Mouse (Mus musculus): ENCODE results near the gene Adgrl4. TPM values are rescaled to one million over a fixed set of nuclear protein-coding genes. Genes with fewer than 3 reads are reported as not detected.
A peak's percentile ranks its signal among the peaks of the same experiment; 100 is the strongest.

Adgrl4 gene
- polyA plus RNA-seq, 1 experiment from 2014 or later, result 15.9 TPM

- no peak overlapping the region for H3K4me3 ChIP-seq (replicated peaks; ENCODE audit: low read length)
- H3K36me3 ChIP-seq (replicated peaks; ENCODE audit: control insufficient read depth, insufficient read depth), result no peaks in the 10 kb centered on the region
- no peak overlapping the region for H3K9ac ChIP-seq
- 80% methylated on average over 2 of the region's 2 CpGs for WGBS
- H3K27me3 ChIP-seq (ENCODE audit: control insufficient read depth, insufficient read depth, low read length), result no peaks in the 10 kb centered on the region
- H3K27ac ChIP-seq, result no peak overlapping the region
- H3K4me2 ChIP-seq (replicated peaks), result no peak overlapping the region
- H3K9me3 ChIP-seq (ENCODE audit: control insufficient read depth, low read length), result no peaks in the 10 kb centered on the region
- H3K4me1 ChIP-seq (replicated peaks; ENCODE audit: control insufficient read depth, insufficient read depth, low read length), result no peaks in the 10 kb centered on the region
- no peak for ATAC-seq (ENCODE audit: low FRiP score)
- DNase-seq (ENCODE audit: low spot score), result no peak
Observed at GRCm38 (mm10) chr3:151557125-151557524, 119.4 kb downstream of the Adgrl4 start.

GRCm38 (mm10) chr3:151557607-151558006 lies 119.9 kb downstream of the Adgrl4 start:
- H3K27me3 ChIP-seq (ENCODE audit: control insufficient read depth, insufficient read depth, low read length), result no peaks in the 10 kb centered on the region
- 81% methylated on average over 5 of the region's 5 CpGs for WGBS
- H3K9me3 ChIP-seq (ENCODE audit: control insufficient read depth, low read length), result no peaks in the 10 kb centered on the region
- no peak overlapping the region for H3K4me3 ChIP-seq (replicated peaks; ENCODE audit: low read length)
- ATAC-seq (ENCODE audit: low FRiP score) (no peak), DNase-seq (ENCODE audit: low spot score) (no peak)
- no peak overlapping the region for H3K4me2 ChIP-seq (replicated peaks)
- H3K27ac ChIP-seq, result no peak overlapping the region
- no peak overlapping the region for H3K9ac ChIP-seq
- no peaks in the 10 kb centered on the region for H3K36me3 ChIP-seq (replicated peaks; ENCODE audit: control insufficient read depth, insufficient read depth)
- no peaks in the 10 kb centered on the region for H3K4me1 ChIP-seq (replicated peaks; ENCODE audit: control insufficient read depth, insufficient read depth, low read length)

- ATAC-seq (ENCODE audit: low FRiP score) (no peak), DNase-seq (ENCODE audit: low spot score) (no peak)
- Histone ChIP-seq H3K27ac (no peak overlapping the region), H3K4me1 (replicated peaks; ENCODE audit: control insufficient read depth, insufficient read depth, low read length) (no peaks in the 10 kb centered on the region), H3K36me3 (replicated peaks; ENCODE audit: control insufficient read depth, insufficient read depth) (no peaks in the 10 kb centered on the region), H3K9ac (no peak overlapping the region), H3K4me2 (replicated peaks) (no peak overlapping the region), H3K27me3 (ENCODE audit: control insufficient read depth, insufficient read depth, low read length) (no peaks in the 10 kb centered on the region), H3K9me3 (ENCODE audit: control insufficient read depth, low read length) (no peaks in the 10 kb centered on the region), H3K4me3 (replicated peaks; ENCODE audit: low read length) (no peak overlapping the region)
- WGBS, result 73% methylated on average over 4 of the region's 4 CpGs
Observed at GRCm38 (mm10) chr3:151558374-151558773, 120.7 kb downstream of the Adgrl4 start.

GRCm38 (mm10) chr3:151565664-151566621 lies 128.3 kb downstream of the Adgrl4 start:
- H3K4me1 ChIP-seq (replicated peaks; ENCODE audit: control insufficient read depth, insufficient read depth, low read length), result no peaks in the 10 kb centered on the region
- ATAC-seq (ENCODE audit: low FRiP score) (peak; percentile 17; the same call in 1 of the 2 replicates), DNase-seq (ENCODE audit: low spot score) (peak; percentile 31)
- peak overlapping the region; percentile 26; the same call in 1 of the 2 replicates for H3K27ac ChIP-seq
- no peaks in the 10 kb centered on the region for H3K36me3 ChIP-seq (replicated peaks; ENCODE audit: control insufficient read depth, insufficient read depth)
- H3K4me3 ChIP-seq (replicated peaks; ENCODE audit: low read length), result no peak overlapping the region
- H3K27me3 ChIP-seq (ENCODE audit: control insufficient read depth, insufficient read depth, low read length), result no peaks in the 10 kb centered on the region
- WGBS, result 69% methylated on average over 16 of the region's 16 CpGs
- no peaks in the 10 kb centered on the region for H3K9me3 ChIP-seq (ENCODE audit: control insufficient read depth, low read length)
- no peak overlapping the region for H3K4me2 ChIP-seq (replicated peaks)
- H3K9ac ChIP-seq, result no peak overlapping the region

GRCm38 (mm10) chr3:151566629-151567028 lies 128.9 kb downstream of the Adgrl4 start:
- Histone ChIP-seq H3K9ac (no peak overlapping the region), H3K4me3 (replicated peaks; ENCODE audit: low read length) (no peak overlapping the region), H3K36me3 (replicated peaks; ENCODE audit: control insufficient read depth, insufficient read depth) (no peaks in the 10 kb centered on the region), H3K4me2 (replicated peaks) (no peak overlapping the region), H3K27ac (no peak overlapping the region), H3K27me3 (ENCODE audit: control insufficient read depth, insufficient read depth, low read length) (no peaks in the 10 kb centered on the region), H3K9me3 (ENCODE audit: control insufficient read depth, low read length) (no peaks in the 10 kb centered on the region), H3K4me1 (replicated peaks; ENCODE audit: control insufficient read depth, insufficient read depth, low read length) (no peaks in the 10 kb centered on the region)
- ATAC-seq (ENCODE audit: low FRiP score), result no peak
- peak; percentile 85 for DNase-seq (ENCODE audit: low spot score)
- WGBS, result 59% methylated on average over 5 of the region's 5 CpGs

- 16% methylated on average over 3 of the region's 3 CpGs for WGBS
- no peak overlapping the region for H3K27ac ChIP-seq
- H3K9me3 ChIP-seq (ENCODE audit: control insufficient read depth, low read length), result no peaks in the 10 kb centered on the region
- no peaks in the 10 kb centered on the region for H3K27me3 ChIP-seq (ENCODE audit: control insufficient read depth, insufficient read depth, low read length)
- H3K4me2 ChIP-seq (replicated peaks), result no peak overlapping the region
- DNase-seq (ENCODE audit: low spot score), result no peak
- ATAC-seq (ENCODE audit: low FRiP score), result no peak
- H3K9ac ChIP-seq, result no peak overlapping the region
- H3K36me3 ChIP-seq (replicated peaks; ENCODE audit: control insufficient read depth, insufficient read depth), result no peaks in the 10 kb centered on the region
- no peak overlapping the region for H3K4me3 ChIP-seq (replicated peaks; ENCODE audit: low read length)
- H3K4me1 ChIP-seq (replicated peaks; ENCODE audit: control insufficient read depth, insufficient read depth, low read length), result no peaks in the 10 kb centered on the region
Observed at GRCm38 (mm10) chr3:151567541-151567940, 129.9 kb downstream of the Adgrl4 start.

GRCm38 (mm10) chr3:151572089-151572488 lies 134.4 kb downstream of the Adgrl4 start:
- H3K9me3 ChIP-seq (ENCODE audit: control insufficient read depth, low read length), result no peaks in the 10 kb centered on the region
- no peak for ATAC-seq (ENCODE audit: low FRiP score)

GRCm38 (mm10) chr3:151575292-151575691 lies 137.6 kb downstream of the Adgrl4 start:
- ATAC-seq (ENCODE audit: low FRiP score) (no peak), DNase-seq (ENCODE audit: low spot score) (no peak)
- 67% methylated on average over 7 of the region's 7 CpGs for WGBS
- H3K9me3 ChIP-seq (ENCODE audit: control insufficient read depth, low read length), result no peaks in the 10 kb centered on the region
- no peaks in the 10 kb centered on the region for H3K4me1 ChIP-seq (replicated peaks; ENCODE audit: control insufficient read depth, insufficient read depth, low read length)
- H3K4me3 ChIP-seq (replicated peaks; ENCODE audit: low read length), result no peak overlapping the region
- no peak overlapping the region for H3K9ac ChIP-seq
- no peaks in the 10 kb centered on the region for H3K36me3 ChIP-seq (replicated peaks; ENCODE audit: control insufficient read depth, insufficient read depth)
- H3K27me3 ChIP-seq (ENCODE audit: control insufficient read depth, insufficient read depth, low read length), result no peaks in the 10 kb centered on the region
- no peak overlapping the region for H3K27ac ChIP-seq
- no peak overlapping the region for H3K4me2 ChIP-seq (replicated peaks)

More at GRCm38 (mm10) chr3:151572089-151572488, 134.4 kb downstream of the Adgrl4 start:
- Histone ChIP-seq H3K36me3 (replicated peaks; ENCODE audit: control insufficient read depth, insufficient read depth) (no peaks in the 10 kb centered on the region), H3K4me2 (replicated peaks) (no peak overlapping the region), H3K27me3 (ENCODE audit: control insufficient read depth, insufficient read depth, low read length) (no peaks in the 10 kb centered on the region), H3K27ac (no peak overlapping the region), H3K4me3 (replicated peaks; ENCODE audit: low read length) (no peak overlapping the region), H3K4me1 (replicated peaks; ENCODE audit: control insufficient read depth, insufficient read depth, low read length) (no peaks in the 10 kb centered on the region), H3K9ac (no peak overlapping the region)
- DNase-seq (ENCODE audit: low spot score), result no peak
- 86% methylated on average over 5 of the region's 5 CpGs for WGBS

GRCm38 (mm10) chr3:151576155-151576554 lies 138.5 kb downstream of the Adgrl4 start:
- ATAC-seq (ENCODE audit: low FRiP score) (no peak), DNase-seq (ENCODE audit: low spot score) (no peak)
- H3K9me3 ChIP-seq (ENCODE audit: control insufficient read depth, low read length), result no peaks in the 10 kb centered on the region
- no peak overlapping the region for H3K4me3 ChIP-seq (replicated peaks; ENCODE audit: low read length)
- no peak overlapping the region for H3K9ac ChIP-seq
- H3K27me3 ChIP-seq (ENCODE audit: control insufficient read depth, insufficient read depth, low read length), result no peaks in the 10 kb centered on the region
- no peaks in the 10 kb centered on the region for H3K4me1 ChIP-seq (replicated peaks; ENCODE audit: control insufficient read depth, insufficient read depth, low read length)
- H3K36me3 ChIP-seq (replicated peaks; ENCODE audit: control insufficient read depth, insufficient read depth), result no peaks in the 10 kb centered on the region
- WGBS, result 84% methylated on average over 3 of the region's 3 CpGs
- no peak overlapping the region for H3K4me2 ChIP-seq (replicated peaks)
- H3K27ac ChIP-seq, result no peak overlapping the region
